Mouse (Mus musculus) intestine, embryonic 15.5 days (tissue): ENCODE measurements at regions not wholly inside any gene's neighbourhood (a gene's known extent, or its start where the extent isn't known, plus 50 kb on each side); places are given as distances from the start of the nearest gene placed in this dataset.
A peak's percentile ranks its signal among the peaks of the same experiment; 100 is the strongest.

Experiments used
- ATAC-seq: fragments of 200-750 bp; cut with Nextera tagmentation; 2 replicates; pipeline ENCODE4 v1.8.0; 2017; ENCODE audit warnings: moderate TSS enrichment, moderate library complexity
- H3K27ac ChIP-seq: fragments of 300-500 bp; sonication (generic); 2 replicates; pipeline ENCODE4 v1.5.1; 2015; ENCODE audit warnings: mild to moderate bottlenecking, inconsistent platforms
- H3K27me3 ChIP-seq: fragments of 300-500 bp; sonication (generic); replicated peaks from 2 replicates; pipeline ENCODE4 v1.6.1; 2015; ENCODE audit warnings: inconsistent platforms
- H3K36me3 ChIP-seq: fragments of 300-500 bp; sonication (generic); 2 replicates; pipeline ENCODE4 v1.6.1; 2015; ENCODE audit warnings: inconsistent platforms
- H3K4me1 ChIP-seq: fragments of 300-500 bp; sonication (generic); replicated peaks from 2 replicates; pipeline ENCODE4 v1.6.1; 2015; ENCODE audit warnings: inconsistent platforms
- H3K4me2 ChIP-seq: fragments of 300-500 bp; sonication (generic); replicated peaks from 2 replicates; pipeline ENCODE4 v1.6.1; 2015; ENCODE audit warnings: mild to moderate bottlenecking, inconsistent platforms
- H3K4me3 ChIP-seq: fragments of 300-500 bp; sonication (generic); replicated peaks from 2 replicates; pipeline ENCODE4 v1.5.1; 2015; ENCODE audit warnings: inconsistent platforms
- H3K9ac ChIP-seq: fragments of 300-500 bp; sonication (generic); 2 replicates; pipeline ENCODE4 v1.6.1; 2015; ENCODE audit warnings: inconsistent platforms
- H3K9me3 ChIP-seq: fragments of 300-500 bp; sonication (generic); 2 replicates; pipeline ENCODE4 v1.6.1; 2016; ENCODE audit warnings: inconsistent platforms
- WGBS: fragments of 180-500 bp; shearing (Covaris S2); methylation state at CpG from one replicate; pipeline ENCODE4 v1.1.7; 2015; 5-methylcytosine and 5-hydroxymethylcytosine counted together

GRCm38 (mm10) chr16:64682360-64682759 lies 80.2 kb upstream of the Csnka2ip start:
- Histone ChIP-seq H3K9ac (no peak overlapping the region), H3K27ac (no peak overlapping the region), H3K27me3 (no peaks in the 10 kb centered on the region), H3K4me3 (no peak overlapping the region), H3K9me3 (no peaks in the 10 kb centered on the region), H3K4me1 (no peaks in the 10 kb centered on the region), H3K4me2 (no peak overlapping the region), H3K36me3 (no peaks in the 10 kb centered on the region)
- ATAC-seq, result no peak
- whole genome bisulfite sequencing, result 89% methylated on average over 6 of the region's 6 CpGs

DNA sequence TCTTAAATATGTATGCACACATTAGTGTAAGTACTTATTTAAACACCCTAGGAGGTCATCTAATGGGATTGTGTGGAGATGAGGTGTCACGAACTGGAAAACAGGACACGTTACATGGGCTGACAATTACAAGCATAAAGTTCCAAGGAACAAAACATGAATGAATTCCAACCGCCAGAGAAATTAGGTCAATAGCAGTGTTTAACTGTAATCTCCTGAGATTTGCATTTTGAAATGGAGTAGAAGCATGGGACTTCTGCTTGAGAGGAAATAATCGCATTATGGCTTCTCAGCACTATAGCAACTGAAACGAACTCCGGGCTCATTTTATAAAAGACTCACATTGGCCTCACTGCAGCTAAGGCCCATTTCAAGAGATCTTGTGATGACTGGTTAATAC lies 79.7 kb upstream of the Csnka2ip start:
- H3K27ac ChIP-seq, result no peak overlapping the region
- WGBS, result 90% methylated on average over 6 of the region's 6 CpGs
- no peak for ATAC-seq
- H3K27me3 ChIP-seq, result no peaks in the 10 kb centered on the region
- H3K36me3 ChIP-seq, result no peaks in the 10 kb centered on the region
- H3K9ac ChIP-seq, result no peak overlapping the region
- H3K4me1 ChIP-seq, result no peaks in the 10 kb centered on the region
- H3K4me3 ChIP-seq, result no peak overlapping the region
- no peak overlapping the region for H3K4me2 ChIP-seq
- H3K9me3 ChIP-seq, result no peaks in the 10 kb centered on the region

DNA sequence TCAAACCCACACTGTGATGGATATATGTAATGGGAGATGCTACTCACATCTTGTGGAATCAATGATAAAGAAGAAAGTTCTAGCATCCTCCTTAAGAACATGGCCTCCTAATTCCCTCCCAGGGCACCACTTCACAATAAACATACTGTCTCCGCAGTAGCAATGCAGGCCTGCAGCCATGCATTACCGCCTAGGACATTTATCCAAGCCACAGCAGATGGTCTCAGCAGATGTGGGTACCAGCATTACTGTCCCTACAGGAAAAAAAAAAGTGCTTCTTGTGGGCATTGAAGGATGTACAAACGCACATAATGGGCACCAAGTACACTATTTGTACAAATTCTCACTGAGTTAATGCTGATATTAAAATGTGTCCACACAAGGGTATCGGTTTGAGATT lies 78.6 kb upstream of the Csnka2ip start:
- ATAC-seq, result no peak
- no peaks in the 10 kb centered on the region for H3K9me3 ChIP-seq
- no peak overlapping the region for H3K4me2 ChIP-seq
- WGBS, result 88% methylated on average over 4 of the region's 4 CpGs
- H3K27ac ChIP-seq, result no peak overlapping the region
- no peaks in the 10 kb centered on the region for H3K27me3 ChIP-seq
- no peaks in the 10 kb centered on the region for H3K36me3 ChIP-seq
- no peak overlapping the region for H3K9ac ChIP-seq
- no peaks in the 10 kb centered on the region for H3K4me1 ChIP-seq
- H3K4me3 ChIP-seq, result no peak overlapping the region

GRCm38 (mm10) chr16:64677352-64677751 lies 75.1 kb upstream of the Csnka2ip start:
- no peaks in the 10 kb centered on the region for H3K27me3 ChIP-seq
- H3K4me1 ChIP-seq, result no peaks in the 10 kb centered on the region
- H3K9ac ChIP-seq, result no peak overlapping the region
- WGBS, result 48% methylated on average over 8 of the region's 8 CpGs
- H3K36me3 ChIP-seq, result no peaks in the 10 kb centered on the region
- H3K4me2 ChIP-seq, result no peak overlapping the region
- H3K9me3 ChIP-seq, result no peaks in the 10 kb centered on the region
- H3K4me3 ChIP-seq, result no peak overlapping the region
- peak; percentile 47; the same call in 1 of the 2 replicates for ATAC-seq
- H3K27ac ChIP-seq, result no peak overlapping the region

- Histone ChIP-seq H3K4me2 (no peak overlapping the region), H3K4me1 (no peaks in the 10 kb centered on the region), H3K36me3 (no peaks in the 10 kb centered on the region), H3K4me3 (no peak overlapping the region), H3K27ac (no peak overlapping the region), H3K27me3 (no peaks in the 10 kb centered on the region), H3K9ac (no peak overlapping the region), H3K9me3 (no peaks in the 10 kb centered on the region)
- whole genome bisulfite sequencing, result 60% methylated on average over 3 of the region's 3 CpGs
- ATAC-seq, result 0 out of 2 replicates have a peak, but pooled peaks have one; percentile 12
Measured at GRCm38 (mm10) chr16:64676865-64677264, 74.7 kb upstream of the Csnka2ip start.

DNA sequence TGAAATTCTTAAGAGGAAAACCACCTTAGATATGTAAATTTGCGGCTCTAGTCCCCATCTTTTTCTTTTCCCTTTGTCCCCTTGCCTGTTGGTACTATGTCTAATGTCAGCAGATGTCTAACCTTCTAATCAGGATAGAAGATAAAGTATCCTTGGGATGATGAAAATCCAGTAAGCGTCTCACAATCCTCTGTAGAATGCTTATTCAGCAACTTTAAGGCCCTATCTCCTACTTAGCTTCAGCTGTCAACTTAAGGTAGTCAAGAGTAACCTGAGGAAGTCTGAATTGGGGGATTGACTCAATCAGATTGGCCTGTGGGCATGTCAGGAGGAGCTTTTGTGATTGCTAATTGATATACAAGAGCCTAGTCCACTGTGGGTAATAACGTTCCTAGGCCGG lies 64.7 kb upstream of the Csnka2ip start:
- Histone ChIP-seq H3K9me3 (no peaks in the 10 kb centered on the region), H3K27me3 (no peaks in the 10 kb centered on the region), H3K4me2 (no peak overlapping the region), H3K4me3 (no peak overlapping the region), H3K4me1 (no peaks in the 10 kb centered on the region), H3K36me3 (no peaks in the 10 kb centered on the region), H3K27ac (no peak overlapping the region), H3K9ac (no peak overlapping the region)
- ATAC-seq, result no peak
- 91% methylated on average over 4 of the region's 4 CpGs for WGBS
